Mouse (Mus musculus) macrophage (primary cell): Measurements from ENCODE around the gene Bin2. TPM values are rescaled to one million over a fixed set of nuclear protein-coding genes. Genes with fewer than 3 reads are reported as not detected.
"Not testable (repeated sequence)": the region's sequence is repeated elsewhere in the genome, so short reads cannot be mapped to it uniquely, and the experiment has no call there.

ENCODE experiments used
- H3K27ac ChIP-seq: fragments of 350-480 bp; formaldehyde crosslinking; 2 replicates; pipeline ENCODE4 v1.9.0; 2021
- H3K36me3 ChIP-seq: fragments of 350-480 bp; formaldehyde crosslinking; 2 replicates; pipeline ENCODE4 v1.9.0; 2021; ENCODE audit errors: inconsistent target
- H3K4me3 ChIP-seq: fragments of 350-480 bp; formaldehyde crosslinking; 2 replicates; pipeline ENCODE4 v1.9.0; 2021; ENCODE audit errors: inconsistent target
- H3K79me2 ChIP-seq: fragments of 350-480 bp; formaldehyde crosslinking; 2 replicates; pipeline ENCODE4 v1.9.0; 2021; ENCODE audit errors: inconsistent target
- WGBS: methylation state at CpG from one replicate; pipeline ENCODE4 v1.1.7; 2026; ENCODE audit warnings: inconsistent platforms; ENCODE audit not compliant: missing documents; 5-methylcytosine and 5-hydroxymethylcytosine counted together
- polyA plus RNA-seq: library from polyadenylated mRNA; stranded (reverse); fragments of 250-400 nt; gene quantifications from 3 replicates; pipeline ENCODE4 v1.2.4, GENCODE M21; 2018; ENCODE audit warnings: inconsistent platforms

Bin2 gene
- polyA plus RNA-seq, 1 experiment from 2014 or later, result 65.5 TPM

DNA sequence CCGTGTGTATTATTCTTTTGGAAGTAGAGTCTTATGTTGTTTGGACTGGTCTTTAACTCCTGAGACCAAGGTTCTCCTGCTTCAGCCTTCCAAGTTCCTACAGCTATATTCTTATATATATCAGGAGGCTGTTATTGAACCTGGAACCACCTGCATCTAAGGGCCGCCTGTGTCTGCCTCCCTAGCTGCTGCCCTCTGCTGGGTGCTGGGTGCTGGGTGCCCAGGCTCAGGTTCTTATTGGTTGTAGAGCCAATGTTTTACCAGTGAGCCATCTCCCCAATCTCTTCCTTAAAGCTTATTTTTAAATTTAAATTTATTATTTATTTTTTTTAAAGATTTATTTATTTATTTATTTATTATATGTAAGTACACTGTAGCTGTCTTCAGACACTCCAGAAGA lies 56.9 kb downstream of the Bin2 start:
- H3K36me3 ChIP-seq, result no peaks in the 10 kb centered on the region
- WGBS, result 89% methylated on average over 2 of the region's 2 CpGs

DNA sequence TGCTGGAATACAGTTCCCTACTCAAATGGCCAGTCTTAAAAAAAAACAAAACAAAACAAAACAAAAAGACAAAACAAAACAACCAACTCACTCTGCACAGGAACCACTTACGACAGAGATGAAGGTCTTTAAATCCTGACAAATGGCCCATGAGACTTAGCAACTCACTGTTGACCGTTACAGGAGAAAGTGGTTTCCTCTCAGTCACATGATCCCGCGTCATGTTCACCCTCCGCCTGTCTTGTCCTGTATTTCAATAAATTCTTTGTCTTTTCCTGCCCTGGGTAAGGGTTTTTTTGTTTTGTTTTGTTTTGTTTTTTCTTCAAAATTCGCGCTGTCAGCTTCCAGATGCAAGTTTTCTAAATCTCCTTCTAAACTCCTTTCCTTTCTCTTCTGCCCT lies 57.4 kb downstream of the Bin2 start:
- Histone ChIP-seq H3K79me2 (peaks cover 10% of the 10 kb centered on the region), H3K36me3 (no peaks in the 10 kb centered on the region), H3K27ac (no peak overlapping the region), H3K4me3 (no peak overlapping the region)
- WGBS, result 35% methylated on average over 7 of the region's 7 CpGs

More for the DNA sequence above, 56.9 kb downstream of the Bin2 start:
- peaks cover 15% of the 10 kb centered on the region for H3K79me2 ChIP-seq
- H3K27ac ChIP-seq, result no peak overlapping the region
- no peak overlapping the region for H3K4me3 ChIP-seq

DNA sequence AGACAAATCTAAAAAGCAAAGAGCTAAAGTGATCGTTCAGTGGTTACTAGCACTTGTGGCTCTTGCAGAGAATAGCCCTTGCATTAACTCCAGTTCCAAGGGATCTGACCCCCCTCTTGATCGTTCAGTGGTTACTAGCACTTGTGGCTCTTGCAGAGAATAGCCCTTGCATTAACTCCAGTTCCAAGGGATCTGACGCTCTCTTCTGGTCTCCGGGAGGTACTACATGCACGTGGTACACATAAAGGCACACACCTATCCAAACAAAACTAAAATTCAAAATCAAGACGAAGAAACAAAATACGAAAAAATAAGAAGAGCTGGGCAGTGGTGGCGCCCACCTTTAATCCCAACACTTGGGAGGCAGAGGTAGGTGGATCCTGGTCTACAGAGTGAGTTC lies 62.7 kb downstream of the Bin2 start:
- H3K79me2 ChIP-seq, H3K27ac ChIP-seq, H3K4me3 ChIP-seq, H3K36me3 ChIP-seq: not testable (repeated sequence)
- 94% methylated on average over 8 of the region's 8 CpGs for WGBS

GRCm38 (mm10) chr15:100601669-100602068 lies 67.7 kb downstream of the Bin2 start:
- no peak overlapping the region for H3K27ac ChIP-seq
- no peak overlapping the region for H3K4me3 ChIP-seq
- H3K36me3 ChIP-seq, result no peaks in the 10 kb centered on the region
- 92% methylated on average over 3 of the region's 3 CpGs for WGBS
- H3K79me2 ChIP-seq, result no peaks in the 10 kb centered on the region

DNA sequence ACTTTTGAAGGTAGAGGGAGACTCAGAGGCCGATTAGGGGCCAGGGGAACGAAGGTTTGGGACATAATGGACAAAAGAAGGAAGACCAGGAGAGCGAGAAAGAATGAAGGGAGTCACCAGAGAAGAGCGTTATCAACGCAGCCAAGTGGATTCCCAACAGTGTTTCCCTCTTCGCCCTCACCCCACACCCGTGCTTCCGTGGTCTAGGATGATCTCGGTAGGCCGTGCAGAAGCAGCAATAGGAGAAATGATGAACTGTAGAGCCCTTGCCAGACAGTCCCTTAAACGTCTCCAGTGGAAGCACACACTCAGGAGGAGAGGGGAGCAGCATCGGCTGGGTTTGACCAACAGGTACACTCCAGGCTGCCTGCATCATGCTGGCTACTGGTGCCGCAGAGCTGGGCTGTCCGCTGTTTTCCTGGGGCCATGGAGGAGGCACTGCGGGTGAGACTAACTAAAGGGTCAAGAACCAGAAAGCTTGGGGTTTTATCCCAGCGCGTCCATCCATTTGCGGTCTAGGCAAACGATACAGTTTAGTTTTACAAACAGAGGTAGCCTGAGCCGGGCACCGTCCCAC lies 68.6 kb downstream of the Bin2 start:
- Histone ChIP-seq H3K79me2 (no peaks in the 10 kb centered on the region), H3K36me3 (no peaks in the 10 kb centered on the region), H3K27ac (no peak overlapping the region), H3K4me3 (no peak overlapping the region)
- WGBS, result 65% methylated on average over 21 of the region's 21 CpGs

DNA sequence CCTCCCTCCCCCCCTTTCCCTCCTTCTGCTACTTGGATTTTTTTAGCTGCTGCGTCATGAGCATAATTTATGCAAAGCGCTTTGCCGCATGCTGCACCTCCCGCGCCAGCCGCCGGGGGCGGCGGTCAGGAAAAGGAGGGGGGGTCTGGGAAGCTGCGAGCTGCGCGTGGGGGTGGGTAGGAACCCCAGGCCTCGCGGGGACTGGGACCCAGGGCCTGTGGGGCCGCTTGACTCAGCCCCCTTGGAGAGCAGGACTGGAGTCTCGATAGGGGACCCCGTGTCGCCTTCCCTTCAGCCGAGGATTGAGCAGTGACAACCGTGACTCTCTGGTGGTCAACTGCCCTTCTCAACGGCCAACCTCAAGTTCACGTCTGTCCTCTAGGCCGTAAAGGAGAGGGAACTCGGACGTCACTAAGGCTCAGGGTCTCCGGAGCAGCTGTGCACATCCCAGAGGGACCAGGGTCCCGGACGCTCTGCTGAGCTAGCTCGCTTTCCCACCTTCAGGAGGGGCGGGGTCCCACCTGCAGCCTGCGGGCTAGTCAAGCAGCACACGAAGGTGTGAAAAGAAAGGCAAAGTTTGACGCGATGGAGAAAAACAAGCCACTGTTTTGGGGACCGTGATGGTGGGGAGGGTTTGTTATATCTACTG lies 69.2 kb downstream of the Bin2 start:
- no peaks in the 10 kb centered on the region for H3K36me3 ChIP-seq
- no peaks in the 10 kb centered on the region for H3K79me2 ChIP-seq
- H3K4me3 ChIP-seq, result peak overlapping the region; percentile 11; the same call in 1 of the 2 replicates
- WGBS, result 7% methylated on average over 35 of the region's 35 CpGs
- no peak overlapping the region for H3K27ac ChIP-seq

- Histone ChIP-seq H3K27ac (peak within 1 kb of the TSS; percentile 45), H3K4me3 (peak within 1 kb of the TSS; percentile 55), H3K79me2 (no peaks in the 10 kb centered on the region), H3K36me3 (no peaks in the 10 kb centered on the region)
- WGBS, result under 1% methylated on average over 49 of the region's 76 CpGs
Observed at GRCm38 (mm10) chr15:100599276-100600046, 69.9 kb downstream of the Bin2 start, which contains the start of gene Pou6f1. TSS of gene Pou6f1 (minus strand) at chr15:100599984.

DNA sequence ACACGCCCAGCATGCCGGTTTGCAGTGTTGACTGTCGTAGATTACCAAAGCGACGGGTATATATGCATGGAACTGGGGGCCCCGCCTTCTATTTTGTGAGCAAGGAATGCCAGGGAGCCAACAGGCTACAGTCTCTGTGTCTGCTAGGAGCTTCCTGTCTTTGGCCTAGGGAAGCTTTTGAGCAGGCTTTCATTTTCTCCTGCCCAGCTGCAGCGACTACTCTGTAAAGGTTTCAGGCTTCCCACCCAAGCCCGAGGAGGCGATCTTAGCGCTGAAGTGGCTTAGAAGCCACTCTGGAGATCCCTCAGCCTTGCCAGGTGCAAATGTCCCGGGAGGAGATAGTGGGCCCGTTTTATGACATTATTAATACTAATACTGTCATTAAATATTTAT lies 70.5 kb downstream of the Bin2 start:
- Histone ChIP-seq H3K4me3 (peak overlapping the region; percentile 55), H3K79me2 (no peaks in the 10 kb centered on the region), H3K27ac (peak overlapping the region; percentile 45), H3K36me3 (no peaks in the 10 kb centered on the region)
- 4% methylated on average over 11 of the region's 12 CpGs for WGBS

- peak overlapping the region; percentile 55 for H3K4me3 ChIP-seq
- H3K36me3 ChIP-seq, result no peaks in the 10 kb centered on the region
- H3K79me2 ChIP-seq, result no peaks in the 10 kb centered on the region
- 32% methylated on average over 9 of the region's 9 CpGs for WGBS
- H3K27ac ChIP-seq, result no peak overlapping the region
Observed at GRCm38 (mm10) chr15:100598287-100598882, 71.0 kb downstream of the Bin2 start.

DNA sequence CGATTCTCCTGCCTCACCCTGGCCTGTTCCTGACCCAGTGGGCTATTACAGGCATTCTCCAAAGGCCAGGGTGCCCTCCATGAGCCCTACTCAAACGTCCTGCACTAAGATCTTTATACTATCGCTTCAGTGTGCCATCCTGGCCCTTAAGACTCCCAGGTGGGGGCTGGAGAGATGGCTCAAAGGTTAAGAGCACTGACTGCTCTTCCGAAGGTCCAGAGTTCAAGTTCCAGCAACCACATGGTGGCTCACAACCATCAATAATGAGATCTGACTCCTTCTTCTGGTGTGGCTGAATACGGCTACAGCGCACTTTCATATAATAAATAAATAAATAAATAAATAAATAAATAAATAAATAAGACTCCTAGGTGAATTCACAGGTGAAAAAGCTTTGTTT lies 76.5 kb downstream of the Bin2 start:
- 94% methylated on average over 4 of the region's 6 CpGs for WGBS
- H3K79me2 ChIP-seq, result no peaks in the 10 kb centered on the region
- no peak overlapping the region for H3K4me3 ChIP-seq
- no peaks in the 10 kb centered on the region for H3K36me3 ChIP-seq
- H3K27ac ChIP-seq, result no peak overlapping the region

Other genes starting within 250 kb of the Bin2 start
- not detected in 3 replicates for gene Gm5475, start 247.4 kb downstream of the Bin2 start, polyA plus RNA-seq
- 39.5 to 63.4 TPM (median 40.8 TPM) in 3 replicates for gene Slc11a2, start 244.5 kb downstream of the Bin2 start, polyA plus RNA-seq
- gene Letmd1, start 200.5 kb downstream of the Bin2 start, polyA plus RNA-seq, result 34.8 to 38.4 TPM (median 34.8 TPM) in 3 replicates
- 1.7 to 2.1 TPM (median 1.8 TPM) in 3 replicates for gene Csrnp2, start 174.1 kb downstream of the Bin2 start, polyA plus RNA-seq
- 5.4 to 10.9 TPM (median 6.5 TPM) in 3 replicates for gene Tfcp2, start 117.5 kb downstream of the Bin2 start, polyA plus RNA-seq
- gene Pou6f1, start 69.6 kb downstream of the Bin2 start, polyA plus RNA-seq, result 7.6 to 14.6 TPM (median 11.4 TPM) in 3 replicates
- gene Dazap2, start 54.2 kb downstream of the Bin2 start, polyA plus RNA-seq, result 368 to 447 TPM (median 386 TPM) in 3 replicates
- 54.7 to 86.5 TPM (median 73.9 TPM) in 3 replicates for gene Smagp, start 32.6 kb downstream of the Bin2 start, polyA plus RNA-seq
- 19.3 to 52.8 TPM (median 22.6 TPM) in 3 replicates for gene Cela1, start 18.4 kb upstream of the Bin2 start, polyA plus RNA-seq
- gene Galnt6, start 59.8 kb upstream of the Bin2 start, polyA plus RNA-seq, result 63.8 to 75.4 TPM (median 64.7 TPM) in 3 replicates
- 0.11 TPM in 2 of 3 replicates, not detected in the other for gene Slc4a8, start 92.2 kb upstream of the Bin2 start, polyA plus RNA-seq
- not detected in 3 replicates for gene Scn8a, start 200.3 kb upstream of the Bin2 start, polyA plus RNA-seq